Mouse (Mus musculus) liver, embryonic 12.5 days (tissue): ENCODE data around the gene Gm39566. TPM values are rescaled to one million over a fixed set of nuclear protein-coding genes. Genes with fewer than 3 reads are reported as not detected.
A peak's percentile ranks its signal among the peaks of the same experiment; 100 is the strongest.

ENCODE experiments used
- ATAC-seq: fragments of 200-750 bp; cut with Nextera tagmentation; 2 replicates; pipeline ENCODE4 v1.8.0; 2017; ENCODE audit warnings: moderate number of reproducible peaks, mild to moderate bottlenecking, moderate library complexity
- H3K27ac ChIP-seq: fragments of 300-500 bp; sonication (generic); 2 replicates; pipeline ENCODE4 v1.5.1; 2016; ENCODE audit warnings: mild to moderate bottlenecking
- H3K27me3 ChIP-seq: fragments of 300-500 bp; sonication (generic); replicated peaks from 2 replicates; pipeline ENCODE4 v1.6.1; 2016; ENCODE audit warnings: mild to moderate bottlenecking, moderate library complexity
- H3K36me3 ChIP-seq: fragments of 300-500 bp; sonication (generic); 2 replicates; pipeline ENCODE4 v1.6.1; 2016; ENCODE audit warnings: mild to moderate bottlenecking, moderate library complexity
- H3K4me1 ChIP-seq: fragments of 300-500 bp; sonication (generic); 2 replicates; pipeline ENCODE4 v1.6.1; 2016
- H3K4me2 ChIP-seq: fragments of 300-500 bp; sonication (generic); 2 replicates; pipeline ENCODE4 v1.6.1; 2016; ENCODE audit warnings: mild to moderate bottlenecking, moderate library complexity
- H3K4me3 ChIP-seq: fragments of 300-500 bp; sonication (generic); 2 replicates; pipeline ENCODE4 v1.5.1; 2016; ENCODE audit warnings: mild to moderate bottlenecking, moderate library complexity
- H3K9ac ChIP-seq: fragments of 300-500 bp; sonication (generic); 2 replicates; pipeline ENCODE4 v1.6.1; 2016; ENCODE audit warnings: mild to moderate bottlenecking, moderate library complexity
- H3K9me3 ChIP-seq: fragments of 300-500 bp; sonication (generic); replicated peaks from 2 replicates; pipeline ENCODE4 v1.6.1; 2016; ENCODE audit warnings: mild to moderate bottlenecking, moderate library complexity
- WGBS: fragments of 180-500 bp; shearing (Covaris S2); methylation state at CpG from one replicate; pipeline ENCODE4 v1.1.7; 2016; ENCODE audit not compliant: insufficient replicate concordance; 5-methylcytosine and 5-hydroxymethylcytosine counted together
- polyA plus RNA-seq: library from polyadenylated mRNA; unstranded; fragments of >200 nt; fragmentation: Nextera tagmentation; extraction: Ambion mirVana; gene quantifications from 2 replicates; pipeline ENCODE4 v1.2.1, GENCODE M21; 2016

The Gm39566 gene
- polyA plus RNA-seq, 1 experiment from 2014 or later = not detected

DNA sequence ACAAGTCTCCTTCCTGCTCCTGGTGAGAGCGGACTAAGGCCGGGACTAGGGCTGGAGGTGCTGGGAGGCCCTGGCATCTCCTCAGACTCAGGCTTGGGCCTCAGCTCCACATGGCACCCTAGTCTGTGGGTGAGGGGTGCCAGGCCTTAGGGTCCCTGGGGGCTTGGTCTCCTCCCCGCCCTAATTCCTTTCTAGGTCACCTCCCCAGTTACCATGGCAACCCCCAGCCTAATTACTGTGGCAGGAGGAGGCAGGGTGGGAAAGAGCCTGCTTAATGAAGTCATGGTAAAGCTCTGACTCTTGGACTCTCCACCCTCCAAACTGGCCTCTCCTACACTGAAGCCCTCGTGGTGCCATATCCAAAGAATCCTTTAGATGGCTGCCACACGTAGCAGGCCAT, 13.7 kb upstream of the Gm39566 start:
- no peaks in the 10 kb centered on the region for H3K9me3 ChIP-seq
- H3K4me3 ChIP-seq = no peak overlapping the region
- no peak overlapping the region for H3K4me2 ChIP-seq
- peaks cover 49% of the 10 kb centered on the region for H3K27me3 ChIP-seq
- H3K9ac ChIP-seq = no peak overlapping the region
- peaks cover 41% of the 10 kb centered on the region for H3K36me3 ChIP-seq
- WGBS = 75% methylated on average over 5 of the region's 5 CpGs
- H3K27ac ChIP-seq = no peak overlapping the region
- ATAC-seq = no peak
- H3K4me1 ChIP-seq = peaks cover 13% of the 10 kb centered on the region

- WGBS = 55% methylated on average over 2 of the region's 2 CpGs
- no peak overlapping the region for H3K4me3 ChIP-seq
- H3K36me3 ChIP-seq = peaks cover 37% of the 10 kb centered on the region
- no peak overlapping the region for H3K27ac ChIP-seq
- no peaks in the 10 kb centered on the region for H3K4me1 ChIP-seq
- no peak overlapping the region for H3K4me2 ChIP-seq
- peaks cover 15% of the 10 kb centered on the region for H3K27me3 ChIP-seq
- ATAC-seq = no peak
- no peak overlapping the region for H3K9ac ChIP-seq
- H3K9me3 ChIP-seq = no peaks in the 10 kb centered on the region
Observed at GRCm38 (mm10) chr11:69823456-69823855, 8.4 kb upstream of the Gm39566 start.

DNA sequence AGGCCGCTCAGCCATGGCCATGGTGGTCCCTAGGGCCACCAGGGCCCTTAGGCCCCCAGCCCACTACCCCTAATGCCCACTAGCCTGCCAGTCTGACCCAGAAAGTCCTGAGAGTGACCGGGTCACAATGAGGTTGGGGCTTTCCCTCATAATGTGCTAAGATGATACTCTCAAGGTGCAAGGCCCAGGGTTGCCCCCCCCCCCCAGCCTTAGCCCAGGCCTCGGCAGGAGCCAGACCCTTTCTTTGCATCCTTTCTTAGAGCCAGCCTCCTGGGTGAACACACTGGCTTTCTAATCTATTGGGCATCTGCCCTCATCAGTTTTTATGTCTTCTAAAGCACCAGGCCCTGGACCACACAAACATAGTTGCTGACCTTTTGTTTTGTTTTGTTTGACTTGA, 7.0 kb upstream of the Gm39566 start, which contains the start of gene Spem1:
Gene Spem1, minus strand, starts transcription at position 101 of the 400 bp plus-strand sequence.
- peaks cover 23% of the 10 kb centered on the region for H3K36me3 ChIP-seq
- H3K27me3 ChIP-seq = peaks cover 24% of the 10 kb centered on the region
- H3K9ac ChIP-seq = no peak within 1 kb of the TSS
- H3K9me3 ChIP-seq = no peaks in the 10 kb centered on the region
- WGBS = 77% methylated on average over 3 of the region's 3 CpGs
- no peaks in the 10 kb centered on the region for H3K4me1 ChIP-seq
- H3K4me3 ChIP-seq = no peak within 1 kb of the TSS
- ATAC-seq = no peak
- H3K27ac ChIP-seq = no peak within 1 kb of the TSS
- no peak within 1 kb of the TSS for H3K4me2 ChIP-seq

- WGBS = 68% methylated on average over 8 of the region's 8 CpGs
- no peak overlapping the region for H3K9ac ChIP-seq
- H3K36me3 ChIP-seq = no peaks in the 10 kb centered on the region
- peaks cover 34% of the 10 kb centered on the region for H3K27me3 ChIP-seq
- no peak overlapping the region for H3K4me2 ChIP-seq
- H3K9me3 ChIP-seq = no peaks in the 10 kb centered on the region
- no peak for ATAC-seq
- no peak overlapping the region for H3K27ac ChIP-seq
- H3K4me1 ChIP-seq = no peaks in the 10 kb centered on the region
- H3K4me3 ChIP-seq = no peak overlapping the region
Observed at GRCm38 (mm10) chr11:69818871-69819270, 3.8 kb upstream of the Gm39566 start.

DNA sequence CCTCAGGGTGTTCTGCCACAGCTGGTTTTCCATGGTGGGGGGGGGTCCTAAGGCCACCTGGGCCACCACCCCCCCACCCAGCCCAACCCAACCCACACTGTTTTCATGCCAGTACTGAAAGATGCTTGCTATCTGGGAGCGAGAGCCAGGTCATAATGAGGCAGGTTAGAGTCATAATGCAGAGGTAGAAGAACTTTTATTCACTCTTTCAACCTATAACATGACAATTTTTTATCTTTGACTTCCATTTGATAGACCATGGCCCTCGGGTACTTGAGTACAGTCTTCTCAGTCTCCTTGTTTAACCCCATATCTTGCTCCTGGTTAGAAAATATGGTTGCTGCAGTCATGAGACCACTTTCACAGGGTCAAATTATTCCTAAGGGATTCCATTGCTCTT, 3.3 kb upstream of the Gm39566 start, which contains the start of gene Spem2:
Gene Spem2, minus strand, starts transcription at position 101 of the 400 bp plus-strand sequence.
- Histone ChIP-seq H3K9me3 (no peaks in the 10 kb centered on the region), H3K4me1 (no peaks in the 10 kb centered on the region), H3K36me3 (no peaks in the 10 kb centered on the region), H3K4me3 (no peak within 1 kb of the TSS), H3K4me2 (no peak within 1 kb of the TSS), H3K9ac (no peak within 1 kb of the TSS), H3K27ac (no peak within 1 kb of the TSS), H3K27me3 (peaks cover 35% of the 10 kb centered on the region)
- ATAC-seq = no peak
- 67% methylated on average over 2 of the region's 2 CpGs for WGBS

DNA sequence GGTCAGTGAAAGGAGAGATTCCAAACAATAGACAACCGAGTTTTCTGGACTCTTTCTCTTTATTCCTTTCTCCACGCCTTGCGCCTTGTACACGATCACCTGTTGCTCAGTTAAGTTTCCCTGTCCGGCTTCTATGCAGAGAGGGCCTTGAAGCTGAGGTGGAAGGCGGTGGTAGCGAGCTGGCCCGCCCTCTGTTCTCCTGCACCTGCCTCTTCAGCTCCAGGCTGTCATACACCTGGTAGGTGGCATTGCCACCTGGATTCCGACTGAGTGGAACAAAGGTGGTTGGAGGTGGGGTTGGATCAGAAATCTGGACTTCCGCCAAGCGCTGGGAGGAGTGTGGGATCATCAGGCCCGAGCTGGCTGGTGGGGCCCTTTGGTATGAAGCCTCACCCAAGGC, 1.4 kb upstream of the Gm39566 start:
- Histone ChIP-seq H3K27me3 (peaks cover 52% of the 10 kb centered on the region), H3K9ac (no peak overlapping the region), H3K36me3 (no peaks in the 10 kb centered on the region), H3K4me2 (no peak overlapping the region), H3K4me3 (no peak overlapping the region), H3K27ac (no peak overlapping the region), H3K4me1 (no peaks in the 10 kb centered on the region), H3K9me3 (no peaks in the 10 kb centered on the region)
- WGBS = 83% methylated on average over 12 of the region's 12 CpGs
- ATAC-seq = no peak

DNA sequence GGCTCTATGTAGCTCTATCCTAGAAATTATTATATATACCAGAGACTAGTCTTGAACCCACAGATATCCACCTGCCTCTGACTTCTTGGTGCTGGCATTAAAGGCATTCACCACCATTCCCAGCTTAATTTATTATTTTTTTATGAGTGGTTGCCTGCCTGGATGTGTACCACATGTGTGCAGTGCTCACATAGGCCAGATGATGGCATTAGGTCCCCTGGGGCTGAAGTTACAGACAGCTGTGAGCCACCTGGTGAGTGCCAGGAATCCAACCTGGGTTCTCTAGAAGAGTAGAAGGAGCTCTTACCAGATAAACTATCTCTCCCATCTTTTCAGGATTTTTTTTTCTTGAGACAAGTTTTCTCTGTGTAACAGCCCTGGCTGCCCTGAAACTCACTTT, 4.8 kb downstream of the Gm39566 start:
- Histone ChIP-seq H3K4me3 (no peak overlapping the region), H3K4me1 (no peaks in the 10 kb centered on the region), H3K27me3 (peaks cover 73% of the 10 kb centered on the region), H3K9me3 (0 out of 2 replicates have a peak, but pooled peaks cover 5% of the 10 kb centered on the region), H3K36me3 (no peaks in the 10 kb centered on the region), H3K27ac (no peak overlapping the region), H3K9ac (no peak overlapping the region), H3K4me2 (no peak overlapping the region)
- ATAC-seq = no peak

GRCm38 (mm10) chr11:69807641-69808040, 7.5 kb downstream of the Gm39566 start:
- 0 out of 2 replicates have a peak, but pooled peaks cover 5% of the 10 kb centered on the region for H3K9me3 ChIP-seq
- H3K4me2 ChIP-seq = no peak overlapping the region
- 71% methylated on average over 2 of the region's 2 CpGs for WGBS
- peaks cover 79% of the 10 kb centered on the region for H3K27me3 ChIP-seq
- no peak for ATAC-seq
- H3K4me1 ChIP-seq = peaks cover 25% of the 10 kb centered on the region
- no peak overlapping the region for H3K9ac ChIP-seq
- no peak overlapping the region for H3K27ac ChIP-seq
- H3K4me3 ChIP-seq = no peak overlapping the region
- no peaks in the 10 kb centered on the region for H3K36me3 ChIP-seq

GRCm38 (mm10) chr11:69806378-69806777, 8.7 kb downstream of the Gm39566 start:
- Histone ChIP-seq H3K36me3 (no peaks in the 10 kb centered on the region), H3K4me1 (peaks cover 37% of the 10 kb centered on the region), H3K4me2 (no peak overlapping the region), H3K9me3 (0 out of 2 replicates have a peak, but pooled peaks cover 5% of the 10 kb centered on the region), H3K27me3 (peaks cover 80% of the 10 kb centered on the region), H3K9ac (no peak overlapping the region), H3K27ac (no peak overlapping the region), H3K4me3 (no peak overlapping the region)
- 66% methylated on average over 4 of the region's 4 CpGs for WGBS
- no peak for ATAC-seq

DNA sequence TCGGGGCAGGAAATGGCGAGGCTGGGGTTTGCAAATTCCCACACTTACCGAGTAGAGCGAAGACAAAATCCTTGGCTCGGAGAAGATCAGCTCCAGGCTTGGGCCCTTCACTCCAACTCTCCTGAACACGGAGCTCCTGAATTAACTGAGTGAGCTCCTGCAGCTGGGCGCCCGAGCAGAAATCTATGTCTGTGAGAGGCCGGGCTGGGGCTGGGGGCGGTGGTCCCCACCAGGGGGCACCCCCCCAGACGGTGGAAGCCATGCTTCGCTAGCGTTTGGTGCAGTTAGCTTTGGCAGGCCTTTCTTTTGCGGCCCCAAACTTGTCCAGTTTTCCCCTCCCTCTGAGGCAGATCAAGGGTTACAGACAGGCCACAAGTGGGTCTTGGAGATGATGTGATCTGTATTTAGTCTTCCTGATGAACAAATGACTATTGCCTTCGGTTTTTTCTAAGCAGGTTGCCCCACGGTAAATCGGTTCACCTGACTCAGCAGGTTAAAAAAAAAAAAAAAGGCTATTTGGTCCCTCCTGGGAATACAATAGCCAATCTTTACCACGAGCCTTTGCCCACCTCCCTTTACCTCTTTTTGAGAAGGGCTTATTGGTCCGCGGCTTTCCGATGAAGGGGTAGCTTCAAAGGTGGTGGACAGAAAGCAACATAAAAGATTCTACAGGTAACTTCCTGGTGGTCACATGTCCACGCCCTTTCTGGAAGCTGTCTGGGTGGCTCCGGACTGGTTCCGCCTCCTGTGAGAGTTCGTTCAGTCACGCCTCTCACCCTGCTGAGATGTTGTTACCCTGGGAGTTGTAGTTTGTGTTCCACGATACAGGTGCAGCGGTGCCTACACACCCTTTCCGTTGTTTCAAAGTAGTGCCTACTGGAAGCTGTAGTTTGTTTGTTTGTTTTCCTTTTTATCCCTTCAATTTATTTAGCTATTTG, 9.9 kb downstream of the Gm39566 start, which contains the start of gene Tmem102:
Gene Tmem102, minus strand, starts transcription at position 653 of the 938 bp plus-strand sequence.
- peak within 1 kb of the TSS; percentile 57; the same call in 1 of the 2 replicates for H3K4me3 ChIP-seq
- ATAC-seq = no peak
- peaks cover 48% of the 10 kb centered on the region for H3K4me1 ChIP-seq
- peaks cover 80% of the 10 kb centered on the region for H3K27me3 ChIP-seq
- 18% methylated on average over 29 of the region's 29 CpGs for WGBS
- H3K27ac ChIP-seq = no peak within 1 kb of the TSS
- H3K9me3 ChIP-seq = 0 out of 2 replicates have a peak, but pooled peaks cover 5% of the 10 kb centered on the region
- H3K9ac ChIP-seq = no peak within 1 kb of the TSS
- H3K36me3 ChIP-seq = no peaks in the 10 kb centered on the region
- H3K4me2 ChIP-seq = peak within 1 kb of the TSS; percentile 70

GRCm38 (mm10) chr11:69804652-69804940, 10.5 kb downstream of the Gm39566 start:
- Histone ChIP-seq H3K9me3 (0 out of 2 replicates have a peak, but pooled peaks cover 5% of the 10 kb centered on the region), H3K4me3 (peak overlapping the region; percentile 57; the same call in 1 of the 2 replicates), H3K4me1 (peaks cover 53% of the 10 kb centered on the region), H3K4me2 (peak overlapping the region; percentile 70), H3K9ac (no peak overlapping the region), H3K36me3 (no peaks in the 10 kb centered on the region), H3K27me3 (peaks cover 86% of the 10 kb centered on the region), H3K27ac (no peak overlapping the region)
- no peak for ATAC-seq
- 15% methylated on average over 12 of the region's 12 CpGs for WGBS
